Mouse (Mus musculus) thymus, postnatal 10 days (tissue): ENCODE measurements around the gene Arhgef18.

Experiments
- DNase-seq, 2 experiments: peaks; one replicate each; pipeline ENCODE4 v3.0.0; 2021; ENCODE audit warnings: low spot score in 2 of 2

Arhgef18 gene

DNA sequence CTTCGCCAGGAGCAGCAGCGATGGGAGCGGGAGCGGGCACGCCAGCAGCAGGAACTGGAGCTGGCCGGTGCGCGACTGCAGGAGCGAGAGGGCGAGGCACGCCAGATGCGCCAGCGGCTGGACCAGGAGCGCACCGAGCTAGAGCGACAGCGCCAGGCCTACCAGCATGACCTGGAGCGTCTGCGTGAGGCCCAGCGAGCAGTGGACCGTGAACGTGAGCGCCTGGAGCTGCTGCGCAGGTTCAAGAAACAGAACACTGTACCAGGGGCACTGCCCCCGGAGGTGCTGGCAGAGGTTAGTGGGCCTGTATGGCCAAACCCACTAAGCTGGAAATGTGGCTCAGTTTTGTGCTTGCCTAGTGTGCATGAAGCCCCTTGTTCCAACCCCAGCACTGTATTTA lies 59.2 kb downstream of the Arhgef18 start:
- DNase-seq, result no peak

DNA sequence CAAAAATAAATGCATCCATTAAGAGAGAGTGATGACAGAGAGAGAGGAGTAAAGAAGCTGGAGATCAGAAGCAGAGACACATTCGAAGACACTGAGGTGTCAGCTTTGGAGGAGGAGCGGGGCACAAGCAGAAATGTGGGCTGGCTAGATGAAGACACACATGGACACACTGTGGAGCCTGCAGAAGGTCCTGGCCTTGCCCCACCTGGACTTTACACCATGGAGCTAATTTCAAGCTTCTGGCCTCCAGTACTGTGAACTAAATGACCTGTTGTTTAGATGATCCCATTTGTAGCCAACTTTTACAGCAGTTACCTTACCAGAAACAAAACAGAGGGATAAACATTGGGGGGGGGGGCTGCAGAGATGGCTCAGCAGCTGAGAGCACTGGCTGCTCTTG lies 70.4 kb downstream of the Arhgef18 start:
- DNase-seq, result no peak

DNA sequence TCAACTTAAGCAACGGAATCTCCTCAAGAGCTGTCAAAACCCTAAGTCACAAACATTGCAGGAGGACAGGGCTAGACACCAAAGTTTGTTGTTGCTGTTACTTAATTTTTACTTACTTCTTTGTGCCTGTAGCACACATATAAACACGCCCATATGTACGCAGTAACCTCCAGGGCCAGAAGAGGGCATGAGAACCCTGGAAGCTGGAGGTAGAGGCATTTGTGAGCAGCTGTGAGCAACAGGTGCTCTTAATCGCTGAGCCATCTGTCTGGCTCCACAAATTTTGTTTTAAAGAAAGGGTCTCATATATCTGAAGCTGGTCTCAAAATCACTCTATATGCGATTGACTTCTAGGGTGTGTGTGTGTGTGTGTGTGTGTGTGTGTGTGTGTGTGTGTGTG lies 71.5 kb downstream of the Arhgef18 start:
- DNase-seq, result peak; percentile 50 to 60

DNA sequence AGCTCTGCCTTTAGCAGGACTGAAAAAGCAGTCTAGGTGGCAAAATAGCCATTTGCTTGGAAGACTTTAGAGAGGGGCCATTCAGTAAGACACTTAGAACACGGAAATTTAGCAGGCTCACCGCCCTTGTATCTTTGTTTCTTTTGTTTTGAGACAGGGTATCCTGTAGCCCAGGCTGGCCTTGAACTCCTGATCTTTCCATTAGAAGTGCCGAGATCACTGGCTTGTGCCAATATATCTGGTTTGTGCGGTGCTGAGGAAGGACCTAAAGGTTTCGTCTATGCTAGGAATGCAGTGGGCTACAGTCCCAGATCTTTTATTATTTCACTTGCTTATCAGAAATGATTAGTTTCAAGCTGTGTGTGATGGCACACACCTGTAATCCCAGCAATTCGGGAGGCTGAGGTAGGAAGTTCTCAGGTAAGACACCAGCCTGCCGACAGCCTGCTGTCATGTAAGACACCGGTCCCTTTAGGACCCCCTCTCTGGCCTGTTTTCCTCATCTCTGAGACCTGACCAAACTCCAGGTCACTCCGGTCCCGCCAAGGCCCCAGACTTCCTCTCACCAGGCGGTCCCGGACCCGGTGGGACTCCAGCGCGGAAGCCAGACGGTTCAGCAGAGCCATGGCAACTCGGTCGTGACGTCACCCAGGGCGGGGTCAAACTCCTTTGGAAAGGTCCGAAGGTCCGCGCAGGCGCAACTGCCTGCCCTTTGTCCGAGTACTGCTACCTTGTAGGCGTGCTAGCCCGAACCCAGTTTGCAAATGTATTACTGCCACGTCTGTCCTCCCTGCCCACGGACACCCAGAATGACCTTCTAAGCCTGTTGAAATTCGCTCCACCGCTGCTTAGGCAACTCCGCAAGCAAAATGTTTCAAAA lies 74.4 kb downstream of the Arhgef18 start, which contains the start of gene Pex11g:
Gene Pex11g (minus strand): TSS at position 675 of the 880 bp plus-strand sequence.
- peak; percentile 72 to 76 for DNase-seq

DNA sequence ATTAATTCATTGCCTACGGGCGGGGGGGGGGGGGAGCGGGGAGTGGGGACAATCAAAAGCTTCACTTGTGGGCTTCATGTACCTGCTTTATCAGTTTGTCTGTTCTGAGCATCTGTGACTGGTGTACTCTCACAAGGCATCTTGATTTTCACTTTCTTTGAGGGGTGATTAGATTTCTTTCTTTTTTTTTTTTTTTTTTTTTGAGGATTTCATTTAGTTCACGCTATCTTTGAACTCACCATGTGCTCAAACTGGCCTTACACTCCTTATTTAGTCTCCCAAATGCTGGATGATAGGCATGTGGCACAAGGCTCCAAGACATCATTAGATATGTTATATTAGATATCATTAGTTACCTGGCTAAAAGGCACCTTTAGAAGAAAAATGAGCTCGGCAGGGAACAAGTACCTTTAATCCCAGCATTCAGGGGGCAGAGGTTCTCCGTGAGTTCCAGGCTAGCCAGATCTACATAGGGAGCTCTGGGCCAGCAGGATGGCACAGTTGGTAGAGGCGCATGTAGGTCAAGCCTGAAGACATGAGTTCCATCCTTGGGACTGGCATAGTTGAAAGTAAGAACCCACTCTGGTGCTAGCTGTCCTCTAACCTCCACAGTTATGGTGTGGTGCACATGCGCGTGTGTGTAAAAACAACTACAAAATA lies 75.2 kb downstream of the Arhgef18 start:
- DNase-seq, result no peak

DNA sequence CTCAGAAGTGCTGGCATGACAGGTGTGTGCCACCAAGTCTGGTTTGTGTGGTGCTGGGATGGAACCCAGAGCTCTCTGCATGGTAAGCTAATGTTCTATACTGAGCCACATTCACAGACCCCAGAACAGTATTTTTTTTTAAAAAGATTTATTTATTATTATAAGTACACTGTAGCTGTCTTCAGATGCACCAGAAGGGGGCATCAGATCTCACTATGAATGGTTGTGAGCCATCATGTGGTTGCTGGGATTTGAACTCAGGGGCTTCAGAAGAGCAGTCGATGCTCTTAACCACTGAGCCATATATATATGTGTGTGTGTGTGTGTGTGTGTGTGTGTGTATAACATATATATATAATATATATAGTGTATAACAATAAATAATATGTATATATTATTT lies 76.0 kb downstream of the Arhgef18 start:
- no peak for DNase-seq

DNA sequence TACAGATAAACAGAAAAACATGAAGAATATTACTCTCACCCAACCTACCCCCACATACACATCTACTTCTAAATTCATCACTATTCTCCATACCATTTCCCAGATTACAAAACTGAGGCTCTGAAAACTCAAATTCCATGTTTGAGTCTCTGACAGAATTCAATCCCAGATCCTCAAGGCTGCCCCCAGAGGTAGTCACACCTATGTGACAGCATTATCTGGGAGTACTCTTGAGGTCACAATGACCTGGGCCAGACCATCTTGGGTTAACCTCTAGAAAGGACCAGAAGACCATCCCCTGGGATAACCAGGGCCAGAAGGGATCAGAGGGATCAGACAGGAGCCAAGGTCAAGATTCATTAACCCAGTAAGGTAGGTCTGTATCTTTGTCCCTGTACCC lies 77.8 kb downstream of the Arhgef18 start, which contains the start of gene Tex45:
Gene Tex45 (plus strand): TSS at position 301 of the 400 bp plus-strand sequence.
- no peak for DNase-seq

DNA sequence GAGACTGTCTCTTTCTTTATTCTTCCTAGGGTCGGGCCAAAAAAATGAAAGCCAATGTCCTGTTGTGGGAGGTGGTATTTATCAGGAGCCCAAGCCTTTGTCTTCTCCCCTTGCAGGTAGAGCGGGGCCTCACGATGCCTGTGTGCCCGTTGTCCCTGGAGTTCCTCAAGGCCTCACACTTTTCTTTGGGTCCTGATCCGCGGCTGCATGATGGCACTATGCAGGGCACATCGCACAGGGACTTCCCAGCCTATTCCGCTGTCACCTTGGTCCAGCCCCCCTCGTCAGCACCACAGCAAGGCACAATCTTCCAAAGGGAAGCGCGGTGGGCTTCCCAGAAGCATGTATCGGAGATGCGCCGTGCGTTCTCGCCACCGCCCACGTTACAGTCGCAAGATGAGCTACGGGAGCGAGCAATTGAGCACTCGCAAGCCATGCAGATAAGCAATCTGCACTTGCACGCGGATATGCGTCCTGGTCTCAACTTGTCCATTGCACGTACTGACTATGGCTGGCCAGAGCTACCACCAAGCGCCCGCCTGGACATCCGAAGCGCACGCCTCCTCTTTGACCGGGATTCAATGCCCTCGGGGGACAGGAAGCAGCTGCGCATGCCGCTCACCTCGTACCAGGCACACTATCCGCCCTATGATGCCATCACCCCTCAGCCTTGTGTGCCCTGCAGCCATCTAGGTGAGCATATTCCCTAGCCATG lies 83.1 kb downstream of the Arhgef18 start:
- DNase-seq, result no peak

DNA sequence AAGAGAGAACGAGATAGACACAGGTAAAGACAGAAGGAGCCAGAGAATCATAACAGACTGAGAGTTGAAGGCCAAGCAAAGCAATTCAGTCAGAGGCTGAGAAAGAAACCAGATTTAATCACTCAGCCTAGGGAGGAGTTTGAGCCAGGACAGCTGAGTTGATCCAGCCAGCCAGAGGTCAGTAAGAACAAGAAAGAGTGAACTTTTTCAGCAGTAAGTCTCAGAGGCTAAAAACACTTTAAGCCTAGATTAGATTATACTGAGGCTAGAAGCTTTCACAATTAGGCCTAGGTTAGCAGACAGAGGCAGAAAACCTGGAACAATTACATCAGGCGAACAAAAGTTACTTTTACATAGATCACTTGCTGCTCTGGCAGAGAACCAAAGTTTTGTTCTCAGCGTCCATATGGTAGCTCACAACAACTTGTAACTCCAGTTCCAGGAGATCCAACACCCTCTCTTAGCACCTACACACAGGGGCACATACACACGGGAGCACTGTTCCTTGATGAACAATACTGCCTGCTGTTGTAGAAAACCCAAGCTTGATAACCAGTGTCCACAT lies 87.5 kb downstream of the Arhgef18 start:
- no peak for DNase-seq

DNA sequence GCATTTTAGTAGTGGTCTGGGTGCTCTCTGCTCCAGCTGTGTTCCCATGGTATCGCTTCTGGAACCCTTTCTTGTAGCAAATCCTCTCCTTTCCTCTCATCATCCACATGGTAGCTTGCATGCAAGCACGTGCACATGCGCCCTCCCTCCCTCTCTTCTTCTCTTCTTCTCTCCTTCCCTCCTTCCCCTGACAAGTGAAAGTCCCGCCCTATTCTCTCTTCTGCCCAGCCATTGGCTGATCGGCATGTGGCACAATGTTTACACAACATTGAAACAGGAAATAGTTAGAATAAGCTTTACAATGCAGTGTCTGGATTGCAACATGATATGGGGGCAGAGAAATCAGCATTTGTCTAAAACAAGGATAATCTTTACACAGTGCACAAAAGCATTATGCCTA lies 88.8 kb downstream of the Arhgef18 start:
- no peak for DNase-seq

DNA sequence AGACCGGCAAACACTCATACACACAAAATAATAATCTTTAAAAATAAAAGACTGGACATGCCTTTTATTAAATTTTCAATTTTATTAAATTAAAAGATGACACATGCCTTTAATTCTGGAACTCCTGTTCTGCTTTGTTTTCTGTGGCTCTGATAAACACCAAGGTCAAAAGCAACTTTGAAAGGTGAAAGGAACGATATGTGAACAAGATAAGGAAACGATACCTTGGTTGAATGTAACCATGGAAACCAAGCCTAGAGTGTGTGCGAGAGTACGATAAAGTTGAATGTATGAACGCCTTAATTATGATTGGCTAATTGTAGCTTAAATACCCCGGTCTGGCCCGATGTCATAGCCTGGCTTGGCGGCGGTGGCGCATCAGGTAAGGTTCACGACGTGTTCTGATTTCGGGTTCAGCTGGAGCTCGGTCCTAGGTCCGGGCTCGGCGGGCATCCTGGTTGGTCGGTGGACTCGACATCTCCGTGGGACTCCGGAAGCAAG lies 89.5 kb downstream of the Arhgef18 start:
- no peak for DNase-seq

DNA sequence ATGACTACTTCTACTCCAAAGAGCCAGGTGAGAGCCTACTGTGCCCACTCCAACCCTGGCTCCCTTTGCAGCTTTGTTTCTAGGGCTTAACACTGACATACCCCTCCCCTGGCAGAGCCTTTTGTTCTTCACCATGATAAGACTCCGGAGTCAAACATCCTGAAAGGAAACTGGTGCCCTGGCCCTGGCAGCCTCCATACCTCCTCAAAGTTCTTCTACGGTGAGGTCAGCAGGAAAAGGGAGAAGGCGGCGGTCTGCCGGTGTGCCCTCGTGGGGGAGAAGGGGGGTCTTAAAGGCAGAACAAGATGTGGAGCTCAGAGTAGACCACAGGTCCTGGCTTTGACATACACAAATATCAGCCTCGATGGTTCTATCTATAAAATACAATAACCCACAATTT lies 90.7 kb downstream of the Arhgef18 start:
- DNase-seq, result no peak

DNA sequence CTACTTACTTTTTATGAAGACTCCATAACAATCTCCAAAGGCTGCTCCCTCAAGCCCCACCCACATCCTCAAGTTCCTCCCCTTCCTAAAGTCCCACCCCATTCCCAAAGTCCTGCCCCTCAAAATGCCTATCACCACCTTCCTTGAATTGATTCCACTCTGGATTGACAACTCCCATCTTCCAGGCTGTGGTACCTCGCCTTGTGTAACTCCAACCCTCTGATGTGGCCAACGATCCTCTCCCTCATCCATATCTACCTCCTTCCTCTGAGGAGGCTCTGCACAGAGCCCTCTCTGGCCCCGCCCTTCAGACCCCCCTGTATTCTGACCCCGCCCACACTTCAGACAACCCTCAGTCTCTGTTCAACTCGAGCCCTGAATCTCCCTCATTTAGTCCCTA lies 92.4 kb downstream of the Arhgef18 start:
- DNase-seq, result no peak

DNA sequence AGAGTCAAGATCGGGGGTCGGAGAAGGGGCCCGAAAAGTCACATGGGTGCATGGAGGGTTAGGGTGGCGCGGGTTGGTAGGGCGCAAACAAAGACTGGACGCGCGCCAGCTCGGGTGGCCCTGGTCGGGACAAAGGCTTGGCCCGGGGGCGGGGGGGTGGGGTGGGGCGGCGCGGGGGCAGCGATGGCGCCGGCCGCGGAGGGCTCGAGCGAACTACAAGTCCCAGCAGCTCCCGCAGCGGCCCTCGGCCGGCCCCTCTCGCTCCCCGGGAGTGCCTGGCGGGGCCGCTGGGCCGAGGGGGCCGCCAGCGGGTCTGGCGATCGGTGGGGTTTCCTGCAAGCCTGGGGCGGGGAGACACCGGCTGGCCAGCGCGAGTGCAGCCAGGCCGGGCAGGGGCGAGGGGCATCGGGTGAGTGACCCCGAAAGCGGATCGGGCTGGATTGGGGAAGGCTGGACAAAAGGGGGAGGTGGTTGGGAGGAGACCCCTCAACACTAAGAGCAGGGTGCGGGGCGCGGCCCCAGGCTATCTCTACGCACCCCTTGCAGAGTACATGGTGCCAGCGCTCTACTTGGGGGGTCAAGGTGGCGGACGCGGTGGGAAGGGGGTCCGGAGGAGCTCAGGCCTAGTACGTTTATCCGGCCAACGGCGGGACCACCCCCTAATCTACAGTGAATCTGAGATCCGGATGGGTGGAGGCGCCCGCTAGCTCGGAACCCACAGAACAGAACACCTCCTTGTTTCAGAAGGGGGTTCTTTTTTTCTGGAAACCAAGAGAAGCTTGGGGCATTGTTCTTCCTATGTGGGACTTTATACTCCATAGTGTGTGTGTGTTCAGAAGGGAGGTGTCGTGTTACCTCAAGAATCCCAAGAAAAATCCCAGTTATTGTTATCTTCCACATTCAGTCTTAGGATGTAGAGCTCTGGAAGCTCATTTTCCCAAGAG lies 100.4 kb downstream of the Arhgef18 start, which contains the start of gene Zfp358:
Gene Zfp358 (plus strand): TSS at position 238 of the 944 bp plus-strand sequence.
- DNase-seq, result peak; percentile 63 to 70

DNA sequence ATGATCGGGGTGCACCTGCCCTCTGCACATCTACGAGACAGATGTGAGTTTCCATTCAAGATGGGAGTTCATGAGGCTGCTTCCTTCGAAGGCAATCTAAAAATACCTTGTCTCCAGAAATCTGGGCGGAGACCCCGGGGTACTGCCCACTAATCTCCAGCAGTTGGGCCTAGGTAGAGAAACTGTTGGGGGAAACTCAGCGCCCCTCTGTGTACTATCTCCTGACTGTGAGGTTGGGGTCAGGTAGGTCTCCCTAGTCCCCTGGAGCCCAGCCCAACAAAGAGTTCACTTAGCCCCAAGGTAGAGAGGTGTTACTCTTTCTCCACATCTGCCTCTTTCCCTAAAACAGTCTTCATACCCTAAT lies 101.0 kb downstream of the Arhgef18 start:
- no peak for DNase-seq

DNA sequence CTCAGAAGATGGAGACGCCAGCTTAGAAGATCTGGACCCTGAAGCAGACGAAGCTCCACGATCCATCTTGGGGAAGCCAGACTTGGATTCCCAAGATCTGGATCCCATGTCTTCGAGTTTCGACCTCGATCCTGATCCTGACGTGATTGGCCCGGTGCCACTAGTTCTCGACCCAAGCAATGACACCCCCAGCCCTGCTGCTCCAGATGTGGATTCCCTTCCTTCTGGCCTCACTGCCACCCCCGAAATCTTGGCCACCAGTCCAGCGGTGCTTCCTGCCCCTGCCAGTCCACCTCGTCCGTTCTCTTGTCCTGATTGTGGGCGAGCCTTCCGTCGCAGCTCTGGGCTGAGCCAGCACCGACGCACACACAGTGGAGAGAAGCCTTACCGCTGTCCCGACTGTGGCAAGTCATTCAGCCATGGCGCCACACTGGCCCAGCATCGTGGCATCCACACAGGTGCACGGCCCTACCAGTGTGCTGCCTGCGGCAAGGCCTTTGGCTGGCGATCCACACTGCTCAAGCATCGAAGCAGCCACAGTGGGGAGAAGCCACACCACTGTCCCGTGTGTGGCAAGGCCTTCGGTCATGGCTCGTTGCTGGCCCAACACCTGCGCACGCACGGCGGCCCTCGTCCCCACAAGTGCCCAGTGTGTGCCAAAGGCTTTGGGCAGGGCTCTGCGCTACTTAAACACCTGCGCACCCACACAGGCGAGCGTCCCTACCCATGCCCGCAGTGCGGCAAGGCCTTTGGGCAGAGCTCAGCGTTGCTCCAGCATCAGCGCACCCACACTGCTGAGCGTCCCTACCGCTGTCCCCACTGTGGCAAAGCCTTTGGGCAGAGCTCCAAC lies 103.0 kb downstream of the Arhgef18 start:
- DNase-seq, result no peak

DNA sequence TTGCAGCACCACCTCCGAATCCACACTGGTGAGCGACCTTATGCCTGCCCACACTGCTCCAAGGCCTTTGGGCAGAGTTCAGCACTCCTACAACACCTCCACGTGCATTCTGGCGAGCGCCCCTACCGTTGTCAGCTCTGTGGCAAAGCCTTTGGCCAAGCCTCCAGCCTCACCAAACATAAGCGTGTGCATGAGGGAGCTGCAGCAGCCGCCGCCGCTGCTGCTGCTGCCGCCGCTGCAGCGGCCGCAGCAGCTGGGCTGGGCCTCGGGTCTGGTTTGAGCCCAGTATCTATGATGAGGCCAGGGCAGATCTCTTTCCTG lies 103.6 kb downstream of the Arhgef18 start:
- no peak for DNase-seq

DNA sequence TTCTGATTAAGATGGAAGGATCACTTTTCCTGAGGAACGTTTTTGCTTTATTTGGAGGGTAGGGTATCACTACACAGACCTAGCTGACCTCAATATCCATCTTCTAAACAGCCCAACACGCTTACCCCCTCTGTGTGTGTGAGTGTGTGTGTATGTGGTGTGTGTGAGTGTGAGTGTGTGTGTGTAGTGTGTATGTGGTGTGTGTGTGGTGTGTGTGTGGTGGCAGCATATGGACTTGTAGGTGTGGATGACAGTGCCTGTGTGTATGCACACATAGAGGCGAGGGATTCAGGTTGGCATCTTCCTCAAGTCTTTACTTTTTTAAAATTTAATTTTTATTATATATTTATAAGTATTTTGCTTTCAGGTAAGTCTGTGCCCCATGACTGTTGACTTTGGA lies 105.8 kb downstream of the Arhgef18 start:
- DNase-seq, result no peak

DNA sequence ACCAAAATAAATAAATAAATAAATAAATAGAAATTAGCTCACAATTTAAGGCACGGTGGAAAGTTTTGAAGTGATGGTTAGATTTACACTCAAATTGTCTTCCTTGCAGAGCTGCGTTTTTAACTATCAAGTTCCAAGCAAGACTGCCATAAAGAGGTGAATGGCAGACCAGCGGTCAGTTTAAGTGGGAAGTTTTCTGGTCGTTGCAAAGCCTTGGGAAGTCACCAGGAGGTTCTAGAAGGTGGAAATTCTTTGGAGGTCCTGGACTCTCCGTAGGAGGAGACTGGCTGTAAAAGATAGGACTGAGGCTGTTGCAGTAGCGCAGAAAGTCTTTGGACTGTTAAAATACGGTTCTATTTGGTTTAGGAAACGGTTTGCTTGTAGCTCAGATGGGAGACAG lies 106.9 kb downstream of the Arhgef18 start:
- DNase-seq, result no peak
